Mouse (Mus musculus) liver, adult 2 months (tissue): ENCODE results near the gene 4930502E18Rik.

ENCODE experiments used
- CTCF ChIP-seq: fragments of 200-500 bp; IDR thresholded peaks from 2 replicates; pipeline ENCODE4 v1.5.1; 2011; ENCODE audit warnings: low read depth, low read length, control low read depth
- POLR2A ChIP-seq: fragments of 200-500 bp; IDR thresholded peaks from 2 replicates; pipeline ENCODE4 v1.6.1; 2011; ENCODE audit warnings: low read length, control low read depth; ENCODE audit not compliant: insufficient read depth; ENCODE audit errors: extremely low read depth

DNA sequence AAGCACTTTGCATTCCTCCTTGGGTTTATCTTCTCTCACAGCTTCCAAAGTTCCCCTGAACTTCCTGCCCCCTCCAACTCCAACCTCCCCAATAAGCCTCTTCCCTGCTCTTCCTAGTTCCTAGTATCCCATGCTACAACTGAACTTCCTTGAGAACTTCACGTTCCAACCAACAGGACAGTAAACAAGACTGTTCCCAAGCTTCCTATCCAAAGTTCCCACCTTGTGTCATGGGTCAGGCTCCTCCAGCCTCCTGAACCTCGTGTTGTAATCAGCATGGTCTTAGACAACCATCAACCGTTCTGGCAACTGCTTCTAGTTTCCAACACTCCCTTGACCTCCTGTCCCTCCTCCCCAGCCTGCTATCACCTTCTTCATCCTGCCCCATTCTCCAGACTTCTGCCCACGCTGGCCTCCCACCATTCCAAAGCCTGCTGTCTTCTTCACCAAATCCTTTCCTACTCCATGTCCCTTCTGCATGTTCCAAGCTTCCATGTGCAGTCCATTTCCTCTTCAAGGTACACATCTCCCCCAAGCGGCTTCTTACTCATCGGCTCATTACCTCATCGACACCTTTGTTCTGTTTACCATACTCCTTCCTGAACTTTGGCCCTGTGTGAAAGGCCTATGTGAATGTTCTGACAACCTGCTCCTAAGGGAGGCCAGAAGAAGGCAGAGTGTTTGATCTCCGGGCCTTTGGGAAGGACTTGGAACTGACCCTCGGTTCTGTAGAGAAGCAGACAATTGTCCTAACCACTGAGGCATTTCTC is 30.4 kb upstream of the 4930502E18Rik start:
- TF ChIP-seq CTCF = no peak
- TF ChIP-seq POLR2A = no peak
